Mouse (Mus musculus): ENCODE data around the gene Pdxk. TPM values are rescaled to one million over a fixed set of nuclear protein-coding genes. Genes with fewer than 3 reads are reported as not detected.
"Not testable (repeated sequence)": the region's sequence is repeated elsewhere in the genome, so short reads cannot be mapped to it uniquely, and the experiment has no call there.

Gene Pdxk
- polyA plus RNA-seq, 1 experiment from 2014 or later, result 52.5 TPM

- H3K36me3 ChIP-seq (ENCODE audit: control insufficient read depth, insufficient read depth, low read length), result peaks cover 16% of the 10 kb centered on the region
- 90% methylated on average over 5 of the region's 5 CpGs for WGBS
Observed at GRCm38 (mm10) chr10:78429180-78429579, 35.6 kb downstream of the Pdxk start.

GRCm38 (mm10) chr10:78428070-78428469 is 36.7 kb downstream of the Pdxk start:
- Histone ChIP-seq H3K4me1 (ENCODE audit: control insufficient read depth, insufficient read depth, low read depth, low read length) (peaks cover 5% of the 10 kb centered on the region; the same call in 1 of the 2 replicates), H3K36me3 (ENCODE audit: control insufficient read depth, insufficient read depth, low read length) (peaks cover 16% of the 10 kb centered on the region), H3K4me2 (ENCODE audit: low read length) (no peak overlapping the region), H3K4me3 (ENCODE audit: low read length) (no peak overlapping the region), H3K9me3 (ENCODE audit: control insufficient read depth, low read length) (no peaks in the 10 kb centered on the region), H3K9ac (ENCODE audit: low read depth, low read length) (no peak overlapping the region), H3K27ac (ENCODE audit: low read depth, low read length) (no peak overlapping the region), H3K27me3 (replicated peaks; ENCODE audit: control insufficient read depth, insufficient read depth, low read length) (no peaks in the 10 kb centered on the region)
- WGBS, result 93% methylated on average over 11 of the region's 11 CpGs
- ATAC-seq, result no peak

More at GRCm38 (mm10) chr10:78429180-78429579, 35.6 kb downstream of the Pdxk start:
- H3K4me2 ChIP-seq (ENCODE audit: low read length), result no peak overlapping the region
- peaks cover 5% of the 10 kb centered on the region; the same call in 1 of the 2 replicates for H3K4me1 ChIP-seq (ENCODE audit: control insufficient read depth, insufficient read depth, low read depth, low read length)
- no peak overlapping the region for H3K4me3 ChIP-seq (ENCODE audit: low read length)
- no peak overlapping the region for H3K9ac ChIP-seq (ENCODE audit: low read depth, low read length)
- H3K27me3 ChIP-seq (replicated peaks; ENCODE audit: control insufficient read depth, insufficient read depth, low read length), result no peaks in the 10 kb centered on the region
- H3K27ac ChIP-seq (ENCODE audit: low read depth, low read length), result no peak overlapping the region
- ATAC-seq, result no peak
- H3K9me3 ChIP-seq (ENCODE audit: control insufficient read depth, low read length), result no peaks in the 10 kb centered on the region

- H3K27ac ChIP-seq (ENCODE audit: low read depth, low read length), result peak overlapping the region; percentile 78
- H3K9ac ChIP-seq (ENCODE audit: low read depth, low read length), result peak overlapping the region; percentile 96
- ATAC-seq, result peak; percentile 5; the same call in 1 of the 2 replicates
- H3K27me3 ChIP-seq (replicated peaks; ENCODE audit: control insufficient read depth, insufficient read depth, low read length), result no peaks in the 10 kb centered on the region
- 50% methylated on average over 6 of the region's 6 CpGs for WGBS
- peaks cover 5% of the 10 kb centered on the region; the same call in 1 of the 2 replicates for H3K4me1 ChIP-seq (ENCODE audit: control insufficient read depth, insufficient read depth, low read depth, low read length)
- peak overlapping the region; percentile 84 for H3K4me2 ChIP-seq (ENCODE audit: low read length)
- peak overlapping the region; percentile 87 for H3K4me3 ChIP-seq (ENCODE audit: low read length)
- no peaks in the 10 kb centered on the region for H3K9me3 ChIP-seq (ENCODE audit: control insufficient read depth, low read length)
- peaks cover 16% of the 10 kb centered on the region for H3K36me3 ChIP-seq (ENCODE audit: control insufficient read depth, insufficient read depth, low read length)
Observed at GRCm38 (mm10) chr10:78426117-78426735, 38.5 kb downstream of the Pdxk start.

- H3K4me1 ChIP-seq (ENCODE audit: control insufficient read depth, insufficient read depth, low read depth, low read length), result peaks cover 5% of the 10 kb centered on the region; the same call in 1 of the 2 replicates
- no peaks in the 10 kb centered on the region for H3K27me3 ChIP-seq (replicated peaks; ENCODE audit: control insufficient read depth, insufficient read depth, low read length)
- WGBS, result 2% methylated on average over 38 of the region's 40 CpGs
- H3K36me3 ChIP-seq (ENCODE audit: control insufficient read depth, insufficient read depth, low read length), result peaks cover 16% of the 10 kb centered on the region
- H3K9ac ChIP-seq (ENCODE audit: low read depth, low read length), result peak within 1 kb of the TSS; percentile 96
- peak within 1 kb of the TSS; percentile 84 for H3K4me2 ChIP-seq (ENCODE audit: low read length)
- no peaks in the 10 kb centered on the region for H3K9me3 ChIP-seq (ENCODE audit: control insufficient read depth, low read length)
- peak; percentile 95 for ATAC-seq
- peak within 1 kb of the TSS; percentile 78 for H3K27ac ChIP-seq (ENCODE audit: low read depth, low read length)
- H3K4me3 ChIP-seq (ENCODE audit: low read length), result peak within 1 kb of the TSS; percentile 87
Observed at GRCm38 (mm10) chr10:78425181-78426041, 39.4 kb downstream of the Pdxk start, which contains the start of gene Cstb. TSS of gene Cstb (plus strand) at chr10:78425669.

- peaks cover 4% of the 10 kb centered on the region for H3K36me3 ChIP-seq (ENCODE audit: control insufficient read depth, insufficient read depth, low read length)
- no peaks in the 10 kb centered on the region for H3K9me3 ChIP-seq (ENCODE audit: control insufficient read depth, low read length)
- no peak overlapping the region for H3K27ac ChIP-seq (ENCODE audit: low read depth, low read length)
- ATAC-seq, result no peak
- WGBS, result 97% methylated on average over 3 of the region's 3 CpGs
- no peak overlapping the region for H3K9ac ChIP-seq (ENCODE audit: low read depth, low read length)
- no peak overlapping the region for H3K4me3 ChIP-seq (ENCODE audit: low read length)
- no peaks in the 10 kb centered on the region for H3K27me3 ChIP-seq (replicated peaks; ENCODE audit: control insufficient read depth, insufficient read depth, low read length)
- no peak overlapping the region for H3K4me2 ChIP-seq (ENCODE audit: low read length)
- H3K4me1 ChIP-seq (ENCODE audit: control insufficient read depth, insufficient read depth, low read depth, low read length), result peaks cover 5% of the 10 kb centered on the region; the same call in 1 of the 2 replicates
Observed at GRCm38 (mm10) chr10:78422614-78423013, 42.2 kb downstream of the Pdxk start.

- H3K27ac ChIP-seq (ENCODE audit: low read depth, low read length), result no peak overlapping the region
- H3K27me3 ChIP-seq (replicated peaks; ENCODE audit: control insufficient read depth, insufficient read depth, low read length), result no peaks in the 10 kb centered on the region
- H3K36me3 ChIP-seq (ENCODE audit: control insufficient read depth, insufficient read depth, low read length), result no peaks in the 10 kb centered on the region
- no peak overlapping the region for H3K9ac ChIP-seq (ENCODE audit: low read depth, low read length)
- H3K4me2 ChIP-seq (ENCODE audit: low read length), result no peak overlapping the region
- H3K9me3 ChIP-seq (ENCODE audit: control insufficient read depth, low read length), result no peaks in the 10 kb centered on the region
- H3K4me3 ChIP-seq (ENCODE audit: low read length), result no peak overlapping the region
- ATAC-seq, result no peak
- no peaks in the 10 kb centered on the region for H3K4me1 ChIP-seq (ENCODE audit: control insufficient read depth, insufficient read depth, low read depth, low read length)
- 81% methylated on average over 2 of the region's 2 CpGs for WGBS
Observed at GRCm38 (mm10) chr10:78420929-78421328, 43.8 kb downstream of the Pdxk start.

GRCm38 (mm10) chr10:78418791-78419190 is 46.0 kb downstream of the Pdxk start:
- no peak overlapping the region for H3K4me2 ChIP-seq (ENCODE audit: low read length)
- H3K9ac ChIP-seq (ENCODE audit: low read depth, low read length), result no peak overlapping the region
- H3K27ac ChIP-seq (ENCODE audit: low read depth, low read length), result no peak overlapping the region
- WGBS, result 93% methylated on average over 2 of the region's 2 CpGs
- H3K4me3 ChIP-seq (ENCODE audit: low read length), result no peak overlapping the region
- no peaks in the 10 kb centered on the region for H3K36me3 ChIP-seq (ENCODE audit: control insufficient read depth, insufficient read depth, low read length)
- H3K27me3 ChIP-seq (replicated peaks; ENCODE audit: control insufficient read depth, insufficient read depth, low read length), result no peaks in the 10 kb centered on the region
- no peaks in the 10 kb centered on the region for H3K4me1 ChIP-seq (ENCODE audit: control insufficient read depth, insufficient read depth, low read depth, low read length)
- no peaks in the 10 kb centered on the region for H3K9me3 ChIP-seq (ENCODE audit: control insufficient read depth, low read length)
- ATAC-seq, result no peak

GRCm38 (mm10) chr10:78417888-78418287 is 46.9 kb downstream of the Pdxk start:
- Histone ChIP-seq H3K36me3 (ENCODE audit: control insufficient read depth, insufficient read depth, low read length) (no peaks in the 10 kb centered on the region), H3K27me3 (replicated peaks; ENCODE audit: control insufficient read depth, insufficient read depth, low read length) (no peaks in the 10 kb centered on the region), H3K4me1 (ENCODE audit: control insufficient read depth, insufficient read depth, low read depth, low read length) (no peaks in the 10 kb centered on the region), H3K9me3 (ENCODE audit: control insufficient read depth, low read length) (no peaks in the 10 kb centered on the region), H3K4me2 (ENCODE audit: low read length) (no peak overlapping the region), H3K4me3 (ENCODE audit: low read length) (no peak overlapping the region), H3K27ac (ENCODE audit: low read depth, low read length) (no peak overlapping the region), H3K9ac (ENCODE audit: low read depth, low read length) (no peak overlapping the region)
- no peak for ATAC-seq
- WGBS, result 63% methylated on average over 5 of the region's 5 CpGs

GRCm38 (mm10) chr10:78414936-78415335 is 49.8 kb downstream of the Pdxk start:
- H3K9ac ChIP-seq (ENCODE audit: low read depth, low read length); H3K4me3 ChIP-seq (ENCODE audit: low read length); H3K27me3 ChIP-seq (replicated peaks; ENCODE audit: control insufficient read depth, insufficient read depth, low read length); H3K9me3 ChIP-seq (ENCODE audit: control insufficient read depth, low read length); H3K4me1 ChIP-seq (ENCODE audit: control insufficient read depth, insufficient read depth, low read depth, low read length); H3K27ac ChIP-seq (ENCODE audit: low read depth, low read length); H3K36me3 ChIP-seq (ENCODE audit: control insufficient read depth, insufficient read depth, low read length); ATAC-seq; H3K4me2 ChIP-seq (ENCODE audit: low read length): not testable (repeated sequence)
- 86% methylated on average over 3 of the region's 4 CpGs for WGBS
